Mouse (Mus musculus) olfactory bulb, adult 2 months (tissue): ENCODE data around the gene Gstm2. TPM values are rescaled to one million over a fixed set of nuclear protein-coding genes. Genes with fewer than 3 reads are reported as not detected.
"Not testable (repeated sequence)": the region's sequence is repeated elsewhere in the genome, so short reads cannot be mapped to it uniquely, and the experiment has no call there.

Source experiments
- H3K27ac ChIP-seq: fragments of 200-500 bp; 2 replicates; pipeline ENCODE4 v1.5.1; 2012; ENCODE audit warnings: low read depth, low read length; ENCODE audit not compliant: insufficient read depth
- H3K4me1 ChIP-seq: fragments of 200-500 bp; 2 replicates; pipeline ENCODE4 v1.6.1; 2012; ENCODE audit warnings: low read length; ENCODE audit not compliant: control insufficient read depth, insufficient read depth
- H3K4me3 ChIP-seq: fragments of 200-500 bp; 2 replicates; pipeline ENCODE4 v1.5.1; 2012; ENCODE audit warnings: mild to moderate bottlenecking, low read depth, low read length, moderate library complexity; ENCODE audit not compliant: insufficient read depth
- CTCF ChIP-seq: fragments of 200-500 bp; IDR thresholded peaks from 2 replicates; pipeline ENCODE4 v1.5.1; 2012; ENCODE audit warnings: low read depth, mild to moderate bottlenecking, low read length, moderate library complexity; ENCODE audit not compliant: insufficient read depth
- POLR2A ChIP-seq: fragments of 200-500 bp; IDR thresholded peaks from 2 replicates; pipeline ENCODE4 v1.6.1; 2012; ENCODE audit warnings: mild to moderate bottlenecking, low read depth, low read length, moderate library complexity; ENCODE audit not compliant: insufficient read depth
- WGBS: fragments of 180-500 bp; shearing (Covaris S2); methylation state at CpG from one replicate; pipeline ENCODE4 v1.1.7; 2018; 5-methylcytosine and 5-hydroxymethylcytosine counted together
- polyA plus RNA-seq: library from polyadenylated mRNA; stranded (reverse); fragments of >200 nt; gene quantifications from 2 replicates; pipeline ENCODE4 v1.2.4, GENCODE M21; 2012; ENCODE audit warnings: low replicate concordance; ENCODE audit not compliant: missing spikeins, insufficient read depth, insufficient read length

Gstm2 gene
- polyA plus RNA-seq, 1 experiment, result not detected

DNA sequence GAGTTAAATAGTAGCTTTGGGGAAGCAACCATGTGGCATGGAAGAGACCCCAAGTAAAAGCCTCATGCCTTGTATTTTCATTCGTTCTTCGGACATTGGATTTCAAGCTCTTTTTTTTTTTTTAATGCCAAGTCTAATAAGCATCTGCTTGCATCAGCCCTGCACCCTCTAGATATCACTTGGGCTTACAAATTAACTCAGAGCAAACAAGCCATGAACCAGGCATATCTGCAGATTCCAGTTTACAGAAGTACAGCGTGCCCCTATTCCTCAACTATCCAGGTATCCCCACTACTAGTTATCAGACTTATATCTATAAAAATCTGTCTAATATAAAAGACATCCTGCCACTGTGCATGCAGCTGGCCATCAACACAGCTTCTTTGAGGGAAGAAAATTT lies 14.2 kb downstream of the Gstm2 start:
- Histone ChIP-seq H3K27ac (no peak overlapping the region), H3K4me3 (no peak overlapping the region), H3K4me1 (0 out of 2 replicates have a peak, but pooled peaks cover 3% of the 10 kb centered on the region)
- no peak for TF ChIP-seq CTCF
- TF ChIP-seq POLR2A, result no peak
- WGBS, result 92% methylated on average over 3 of the region's 3 CpGs

DNA sequence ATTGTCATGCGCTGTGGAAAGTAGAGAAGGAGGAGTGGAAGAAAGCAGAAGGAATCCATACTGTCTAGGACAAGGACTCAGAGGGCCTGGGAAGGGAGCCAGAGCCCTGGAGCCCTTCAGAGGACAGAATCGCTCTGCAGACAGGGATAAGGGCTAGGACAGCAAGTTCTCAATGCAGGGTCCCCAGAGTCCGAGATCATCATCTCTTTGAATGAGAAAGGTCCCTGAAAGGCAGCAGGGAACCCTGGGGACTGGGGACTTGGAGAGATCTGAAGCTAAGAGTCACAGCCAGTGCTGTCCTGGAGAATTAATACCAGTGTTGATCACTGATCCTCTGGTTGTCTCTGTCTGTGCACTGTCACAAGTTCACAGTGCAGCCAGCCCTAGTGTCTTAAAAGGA lies 15.2 kb downstream of the Gstm2 start:
- not testable (repeated sequence) for H3K4me1 ChIP-seq, H3K4me3 ChIP-seq, H3K27ac ChIP-seq
- 64% methylated on average over 3 of the region's 3 CpGs for WGBS

DNA sequence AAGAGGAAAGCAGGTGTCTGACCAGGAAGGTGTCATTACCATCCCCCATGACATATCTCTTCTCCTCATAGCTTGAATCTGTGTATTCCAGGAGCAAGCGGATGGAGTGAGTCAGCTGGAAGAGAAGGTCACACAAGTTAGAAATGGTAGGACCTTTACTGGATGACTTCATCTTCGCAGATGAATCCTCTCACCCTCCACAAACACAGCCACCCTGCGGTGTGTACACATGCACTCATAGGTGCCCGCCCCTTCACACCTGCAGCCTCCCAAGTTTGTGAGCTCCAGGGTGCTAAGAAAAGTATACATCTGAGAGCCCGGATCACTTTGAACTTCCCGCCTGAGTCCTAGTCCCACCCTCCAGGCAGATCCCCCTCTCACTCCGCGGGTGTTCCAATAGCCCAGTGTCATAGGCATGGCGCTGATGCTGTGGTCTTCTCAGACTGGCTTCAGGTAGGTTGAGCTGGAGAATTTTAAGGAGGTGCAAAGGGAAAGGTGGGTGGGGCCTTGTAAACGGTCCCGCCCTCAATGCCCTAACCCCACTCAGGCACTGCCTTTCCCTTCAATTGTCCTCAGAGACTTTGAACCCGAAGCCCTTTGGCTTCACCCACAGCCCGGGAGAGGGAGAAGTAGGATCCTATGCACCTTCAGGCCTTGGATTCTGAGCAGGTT lies 17.4 kb downstream of the Gstm2 start, which contains the start of gene Gstm3:
Gstm3 (minus strand) TSS at position 560 of the 672 bp plus-strand sequence.
- H3K4me3 ChIP-seq, result no peak within 1 kb of the TSS
- TF ChIP-seq POLR2A, result no peak
- peaks cover 7% of the 10 kb centered on the region for H3K4me1 ChIP-seq
- no peak within 1 kb of the TSS for H3K27ac ChIP-seq
- WGBS, result 65% methylated on average over 13 of the region's 13 CpGs

DNA sequence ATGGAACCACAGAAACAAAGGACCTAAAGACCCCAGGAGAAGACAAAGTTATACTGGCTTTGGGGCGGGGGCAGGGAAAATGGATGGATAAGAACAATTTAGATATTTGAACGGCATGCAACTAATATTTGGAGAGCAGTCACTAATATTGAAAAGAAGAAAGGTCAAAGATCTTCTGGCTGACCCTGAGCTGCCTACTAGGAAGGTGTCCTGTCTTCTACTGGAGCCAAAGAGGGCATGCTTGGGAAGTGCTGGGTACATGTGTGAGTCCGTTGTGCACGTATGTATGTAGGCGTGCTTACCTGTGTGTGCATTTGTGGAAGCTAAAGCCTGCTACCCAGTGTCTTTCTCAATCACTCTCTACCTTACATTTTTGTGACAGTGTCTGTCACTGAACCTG lies 19.6 kb downstream of the Gstm2 start:
- peaks cover 7% of the 10 kb centered on the region for H3K4me1 ChIP-seq
- no peak overlapping the region for H3K4me3 ChIP-seq
- TF ChIP-seq CTCF (no peak), POLR2A (no peak)
- no peak overlapping the region for H3K27ac ChIP-seq
- 96% methylated on average over 5 of the region's 5 CpGs for WGBS

DNA sequence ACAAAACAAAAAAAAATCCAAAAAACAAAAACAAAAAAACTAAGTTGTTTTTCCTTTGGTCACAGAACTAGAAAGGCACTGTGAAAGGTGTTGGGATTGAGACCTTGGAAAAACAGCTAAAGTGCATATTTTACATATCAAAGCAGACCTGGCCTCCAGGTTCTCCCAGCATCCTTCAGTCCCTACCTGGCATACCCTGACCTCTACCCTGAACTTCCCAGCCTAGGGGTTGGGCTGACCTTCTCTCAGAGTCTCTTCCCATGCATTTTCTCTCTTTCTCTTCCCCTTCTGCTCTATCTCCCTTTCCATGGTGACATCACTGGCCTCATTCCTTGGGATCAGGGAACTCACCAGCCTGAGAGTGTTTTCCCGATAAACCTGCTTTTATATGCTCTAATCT lies 20.7 kb downstream of the Gstm2 start:
- no peak overlapping the region for H3K4me3 ChIP-seq
- WGBS, result 81% methylated on average over 1 of the region's 1 CpGs

DNA sequence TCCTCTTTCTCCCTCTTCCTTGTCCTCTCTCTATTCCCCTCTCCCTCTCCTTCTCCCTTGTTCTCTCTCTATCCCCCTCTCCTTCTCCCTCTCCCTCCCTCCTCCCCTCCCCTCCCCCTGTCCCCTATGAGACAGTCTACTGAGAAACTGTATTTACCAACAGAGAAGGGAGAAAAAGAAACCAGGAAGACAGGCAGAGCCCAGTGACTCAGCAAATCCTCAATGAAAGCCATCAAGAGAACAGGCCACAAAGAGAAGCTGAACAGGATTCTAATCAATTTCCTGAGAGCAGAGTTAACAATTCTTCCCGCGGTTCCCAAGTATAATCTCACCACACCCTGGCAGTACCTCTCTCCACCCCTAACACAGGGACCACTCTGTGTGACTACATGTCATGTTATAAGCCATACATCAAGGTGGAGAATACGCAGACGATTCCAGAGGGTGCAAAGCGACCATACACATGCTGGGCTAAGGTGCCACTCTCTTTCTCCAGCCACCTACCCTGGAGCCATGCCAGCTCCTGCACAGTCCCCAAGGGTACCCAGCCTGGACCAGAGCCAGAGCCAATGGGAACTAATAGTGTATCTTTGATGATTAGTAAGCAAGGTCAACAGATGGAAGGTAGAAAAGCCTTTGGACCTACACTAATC lies 21.5 kb downstream of the Gstm2 start:
- Histone ChIP-seq H3K27ac (no peak overlapping the region), H3K4me1 (peaks cover 7% of the 10 kb centered on the region), H3K4me3 (no peak overlapping the region)
- 59% methylated on average over 5 of the region's 5 CpGs for WGBS
- TF ChIP-seq POLR2A (no peak), CTCF (no peak)

More for the DNA sequence above, 20.7 kb downstream of the Gstm2 start:
- TF ChIP-seq CTCF, result no peak
- no peak for TF ChIP-seq POLR2A
- no peak overlapping the region for H3K27ac ChIP-seq
- peaks cover 7% of the 10 kb centered on the region for H3K4me1 ChIP-seq

DNA sequence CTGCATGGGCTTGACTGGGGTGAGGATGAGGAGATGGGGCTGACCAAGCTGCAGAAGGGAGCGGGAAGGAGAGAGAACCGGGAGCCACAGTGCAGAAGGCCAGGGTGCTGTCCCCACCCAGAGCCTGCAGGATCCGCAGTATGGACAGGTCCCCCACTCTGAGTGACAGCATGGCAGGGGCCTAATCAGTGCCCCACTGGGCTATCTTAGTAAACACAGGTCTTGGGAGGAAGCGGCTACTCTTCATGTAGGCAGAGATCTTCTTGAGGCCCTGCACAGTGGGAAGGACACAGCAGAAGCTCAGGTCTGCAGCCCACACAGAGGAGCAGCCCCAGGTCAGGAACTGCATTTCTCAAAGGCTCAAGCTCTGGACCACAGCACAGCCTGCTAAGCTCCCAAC lies 22.2 kb downstream of the Gstm2 start:
- WGBS, result 95% methylated on average over 4 of the region's 4 CpGs
- Histone ChIP-seq H3K4me1 (peaks cover 7% of the 10 kb centered on the region), H3K27ac (no peak overlapping the region), H3K4me3 (no peak overlapping the region)
- TF ChIP-seq POLR2A (no peak), CTCF (no peak)

DNA sequence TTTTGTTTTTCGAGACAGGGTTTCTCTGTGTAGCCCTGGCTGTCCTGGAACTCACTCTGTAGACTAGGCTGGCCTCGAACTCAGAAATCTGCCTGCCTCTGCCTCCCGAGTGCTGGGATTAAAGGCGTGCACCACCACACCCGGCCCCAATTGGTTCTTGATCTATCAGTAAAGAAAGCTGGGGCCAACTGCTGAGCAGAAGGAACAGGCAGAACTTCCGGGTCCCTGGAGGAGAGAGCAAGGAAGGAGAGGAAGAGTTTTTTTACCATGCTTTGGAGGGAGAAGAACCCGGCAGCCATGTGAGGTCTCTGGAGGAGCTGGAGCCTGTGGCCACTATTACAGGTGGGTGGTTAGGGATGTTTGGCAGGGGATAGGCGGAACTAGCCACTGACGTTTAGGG lies 31.0 kb downstream of the Gstm2 start:
- not testable (repeated sequence) for H3K4me3 ChIP-seq, H3K27ac ChIP-seq, H3K4me1 ChIP-seq
- 88% methylated on average over 9 of the region's 9 CpGs for WGBS

DNA sequence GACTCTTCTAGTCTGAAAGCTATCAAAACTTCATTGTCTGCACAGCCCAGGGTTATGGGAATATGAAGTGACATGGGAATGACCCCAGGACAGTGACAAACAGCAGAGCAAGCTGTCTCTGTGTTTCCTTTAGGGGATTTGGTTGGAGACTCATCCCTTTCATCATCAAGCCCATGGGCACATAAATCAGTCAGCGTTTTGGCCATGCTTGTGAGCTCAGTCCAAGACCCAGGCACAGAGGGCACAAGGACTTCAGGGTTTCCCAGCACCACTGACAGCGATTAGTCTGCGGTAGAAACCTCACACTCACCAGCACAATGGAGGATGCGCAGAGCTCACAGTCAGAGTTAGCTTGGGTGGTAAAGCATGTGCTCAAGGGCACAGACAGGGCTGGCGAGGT lies 32.3 kb downstream of the Gstm2 start:
- Histone ChIP-seq H3K4me3 (no peak overlapping the region), H3K27ac (no peak overlapping the region), H3K4me1 (no peaks in the 10 kb centered on the region)
- TF ChIP-seq POLR2A (no peak), CTCF (no peak)
- WGBS, result 86% methylated on average over 5 of the region's 5 CpGs

DNA sequence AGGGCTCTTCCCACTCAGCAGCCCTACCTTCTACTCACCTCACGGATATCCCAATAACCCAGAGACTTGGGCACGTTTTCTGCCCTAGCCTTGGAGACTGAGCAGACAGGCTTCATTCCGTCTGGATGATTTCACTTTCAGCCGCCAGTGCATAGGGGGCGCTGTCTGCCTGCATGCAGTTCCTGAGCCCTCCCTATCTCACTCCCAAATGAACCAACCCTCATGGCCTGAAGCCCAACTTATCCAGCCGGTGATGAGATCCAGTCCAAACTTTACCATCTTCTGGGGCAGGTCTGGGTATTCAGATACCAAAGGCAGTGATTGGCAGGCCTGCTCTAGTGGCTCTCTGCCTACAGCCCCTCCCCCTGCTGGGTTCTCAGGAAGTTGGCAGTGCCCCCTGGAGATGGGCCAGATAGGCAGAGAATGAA lies 32.9 kb downstream of the Gstm2 start:
- Histone ChIP-seq H3K27ac (no peak overlapping the region), H3K4me1 (no peaks in the 10 kb centered on the region), H3K4me3 (no peak overlapping the region)
- WGBS, result 35% methylated on average over 6 of the region's 6 CpGs
- TF ChIP-seq POLR2A (no peak), CTCF (0 out of 2 replicates have a peak, but pooled peaks have one; percentile 24)
